Mouse (Mus musculus): Measurements from ENCODE around the gene Atf7. TPM values are rescaled to one million over a fixed set of nuclear protein-coding genes. Genes with fewer than 3 reads are reported as not detected.

The Atf7 gene
- polyA plus RNA-seq, 1 experiment from 2014 or later, result 36.5 TPM

GRCm38 (mm10) chr15:102578351-102578750 lies 46.9 kb downstream of the Atf7 start:
- no peak for ATAC-seq (replicated peaks; ENCODE audit: low FRiP score, low TSS enrichment, low read depth)
- H3K27ac ChIP-seq (ENCODE audit: low read depth), result no peak overlapping the region
- no peaks in the 10 kb centered on the region for H3K27me3 ChIP-seq (replicated peaks; ENCODE audit: control insufficient read depth, insufficient read depth, low read length)
- 81% methylated on average over 2 of the region's 2 CpGs for WGBS
- H3K4me2 ChIP-seq (ENCODE audit: low read length), result no peak overlapping the region
- no peaks in the 10 kb centered on the region for H3K9me3 ChIP-seq (ENCODE audit: control insufficient read depth, low read length)
- H3K9ac ChIP-seq (ENCODE audit: low read length), result no peak overlapping the region
- H3K36me3 ChIP-seq (ENCODE audit: control insufficient read depth, insufficient read depth, low read length), result no peaks in the 10 kb centered on the region
- no peak for DNase-seq (ENCODE audit: low spot score)
- H3K4me3 ChIP-seq (ENCODE audit: low read depth, low read length), result no peak overlapping the region
- no peaks in the 10 kb centered on the region for H3K4me1 ChIP-seq (replicated peaks; ENCODE audit: control insufficient read depth, insufficient read depth, low read length)

- H3K9me3 ChIP-seq (ENCODE audit: control insufficient read depth, low read length), result no peaks in the 10 kb centered on the region
- no peak overlapping the region for H3K27ac ChIP-seq (ENCODE audit: low read depth)
- no peaks in the 10 kb centered on the region for H3K36me3 ChIP-seq (ENCODE audit: control insufficient read depth, insufficient read depth, low read length)
- H3K4me3 ChIP-seq (ENCODE audit: low read depth, low read length), result no peak overlapping the region
- H3K4me2 ChIP-seq (ENCODE audit: low read length), result no peak overlapping the region
- 87% methylated on average over 1 of the region's 1 CpGs for WGBS
- DNase-seq (ENCODE audit: low spot score), result no peak
- no peaks in the 10 kb centered on the region for H3K4me1 ChIP-seq (replicated peaks; ENCODE audit: control insufficient read depth, insufficient read depth, low read length)
- no peak overlapping the region for H3K9ac ChIP-seq (ENCODE audit: low read length)
- ATAC-seq (replicated peaks; ENCODE audit: low FRiP score, low TSS enrichment, low read depth), result no peak
- H3K27me3 ChIP-seq (replicated peaks; ENCODE audit: control insufficient read depth, insufficient read depth, low read length), result no peaks in the 10 kb centered on the region
These were observed 48.3 kb downstream of the Atf7 start for GRCm38 (mm10) chr15:102576972-102577371.

GRCm38 (mm10) chr15:102572081-102572480 lies 53.2 kb downstream of the Atf7 start:
- H3K27me3 ChIP-seq (replicated peaks; ENCODE audit: control insufficient read depth, insufficient read depth, low read length), result no peaks in the 10 kb centered on the region
- 71% methylated on average over 3 of the region's 3 CpGs for WGBS
- no peak overlapping the region for H3K4me2 ChIP-seq (ENCODE audit: low read length)
- no peak overlapping the region for H3K4me3 ChIP-seq (ENCODE audit: low read depth, low read length)
- H3K36me3 ChIP-seq (ENCODE audit: control insufficient read depth, insufficient read depth, low read length), result no peaks in the 10 kb centered on the region
- ATAC-seq (replicated peaks; ENCODE audit: low FRiP score, low TSS enrichment, low read depth), result no peak
- no peak for DNase-seq (ENCODE audit: low spot score)
- no peaks in the 10 kb centered on the region for H3K9me3 ChIP-seq (ENCODE audit: control insufficient read depth, low read length)
- no peak overlapping the region for H3K9ac ChIP-seq (ENCODE audit: low read length)
- 0 out of 2 replicates have a peak overlapping the region, but pooled peaks have one; percentile 4 for H3K27ac ChIP-seq (ENCODE audit: low read depth)
- H3K4me1 ChIP-seq (replicated peaks; ENCODE audit: control insufficient read depth, insufficient read depth, low read length), result no peaks in the 10 kb centered on the region

DNA sequence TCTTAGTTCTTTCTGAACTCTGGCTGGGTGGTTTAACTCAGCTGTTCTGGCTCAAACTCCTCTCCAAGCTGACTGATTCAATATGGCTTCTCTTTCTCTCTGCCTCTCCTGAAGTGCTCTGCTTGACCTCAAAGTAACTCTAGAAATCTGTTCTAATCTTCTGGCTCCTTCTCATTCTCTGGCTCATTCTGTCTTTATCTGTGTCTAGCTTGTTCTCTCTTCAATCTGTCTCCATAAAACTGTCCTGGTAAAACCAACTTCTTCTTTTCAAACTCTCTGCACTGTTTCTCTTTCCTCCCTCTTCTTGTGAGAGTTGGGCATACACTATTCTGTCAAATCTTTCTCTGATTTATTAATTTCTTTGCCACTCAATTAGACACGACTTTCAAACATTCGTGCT lies 57.4 kb downstream of the Atf7 start:
- Histone ChIP-seq H3K4me1 (replicated peaks; ENCODE audit: control insufficient read depth, insufficient read depth, low read length) (no peaks in the 10 kb centered on the region), H3K27me3 (replicated peaks; ENCODE audit: control insufficient read depth, insufficient read depth, low read length) (no peaks in the 10 kb centered on the region), H3K27ac (ENCODE audit: low read depth) (no peak overlapping the region), H3K9me3 (ENCODE audit: control insufficient read depth, low read length) (no peaks in the 10 kb centered on the region), H3K4me2 (ENCODE audit: low read length) (no peak overlapping the region), H3K36me3 (ENCODE audit: control insufficient read depth, insufficient read depth, low read length) (peaks cover 3% of the 10 kb centered on the region), H3K9ac (ENCODE audit: low read length) (no peak overlapping the region), H3K4me3 (ENCODE audit: low read depth, low read length) (no peak overlapping the region)
- 71% methylated on average over 2 of the region's 2 CpGs for WGBS
- ATAC-seq (replicated peaks; ENCODE audit: low FRiP score, low TSS enrichment, low read depth) (no peak), DNase-seq (ENCODE audit: low spot score) (no peak)

DNA sequence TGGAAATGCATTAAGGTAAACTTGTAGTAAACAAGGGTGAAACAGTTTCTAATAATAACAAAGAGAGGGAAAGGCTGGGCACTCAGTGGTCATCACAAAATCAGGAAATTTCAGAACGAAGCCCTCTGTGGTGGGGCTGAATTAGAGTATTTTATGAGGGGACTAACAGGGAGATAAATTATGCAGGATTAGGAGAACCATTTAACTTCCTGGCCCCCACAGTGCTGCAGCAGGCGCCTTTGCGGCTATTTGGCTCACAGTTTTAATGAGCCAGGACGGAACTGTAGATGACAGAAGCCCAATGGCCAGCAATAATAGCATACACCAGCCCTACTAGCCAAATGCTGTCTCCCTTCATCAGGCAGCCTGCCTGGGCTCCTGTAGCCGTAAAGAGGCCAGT lies 61.6 kb downstream of the Atf7 start:
- Histone ChIP-seq H3K4me2 (ENCODE audit: low read length) (no peak overlapping the region), H3K27me3 (replicated peaks; ENCODE audit: control insufficient read depth, insufficient read depth, low read length) (no peaks in the 10 kb centered on the region), H3K27ac (ENCODE audit: low read depth) (no peak overlapping the region), H3K36me3 (ENCODE audit: control insufficient read depth, insufficient read depth, low read length) (peaks cover 20% of the 10 kb centered on the region), H3K4me1 (replicated peaks; ENCODE audit: control insufficient read depth, insufficient read depth, low read length) (no peaks in the 10 kb centered on the region), H3K9ac (ENCODE audit: low read length) (no peak overlapping the region), H3K4me3 (ENCODE audit: low read depth, low read length) (no peak overlapping the region), H3K9me3 (ENCODE audit: control insufficient read depth, low read length) (no peaks in the 10 kb centered on the region)
- ATAC-seq (replicated peaks; ENCODE audit: low FRiP score, low TSS enrichment, low read depth) (no peak), DNase-seq (ENCODE audit: low spot score) (no peak)
- 90% methylated on average over 5 of the region's 5 CpGs for WGBS

- ATAC-seq (replicated peaks; ENCODE audit: low FRiP score, low TSS enrichment, low read depth), result no peak
- DNase-seq (ENCODE audit: low spot score), result no peak
- Histone ChIP-seq H3K9me3 (ENCODE audit: control insufficient read depth, low read length) (no peaks in the 10 kb centered on the region), H3K27ac (ENCODE audit: low read depth) (no peak overlapping the region), H3K36me3 (ENCODE audit: control insufficient read depth, insufficient read depth, low read length) (peaks cover 20% of the 10 kb centered on the region), H3K4me2 (ENCODE audit: low read length) (no peak overlapping the region), H3K27me3 (replicated peaks; ENCODE audit: control insufficient read depth, insufficient read depth, low read length) (no peaks in the 10 kb centered on the region), H3K9ac (ENCODE audit: low read length) (no peak overlapping the region), H3K4me1 (replicated peaks; ENCODE audit: control insufficient read depth, insufficient read depth, low read length) (no peaks in the 10 kb centered on the region), H3K4me3 (ENCODE audit: low read depth, low read length) (no peak overlapping the region)
- 68% methylated on average over 3 of the region's 3 CpGs for WGBS
These were observed 62.2 kb downstream of the Atf7 start for GRCm38 (mm10) chr15:102563061-102563460.

DNA sequence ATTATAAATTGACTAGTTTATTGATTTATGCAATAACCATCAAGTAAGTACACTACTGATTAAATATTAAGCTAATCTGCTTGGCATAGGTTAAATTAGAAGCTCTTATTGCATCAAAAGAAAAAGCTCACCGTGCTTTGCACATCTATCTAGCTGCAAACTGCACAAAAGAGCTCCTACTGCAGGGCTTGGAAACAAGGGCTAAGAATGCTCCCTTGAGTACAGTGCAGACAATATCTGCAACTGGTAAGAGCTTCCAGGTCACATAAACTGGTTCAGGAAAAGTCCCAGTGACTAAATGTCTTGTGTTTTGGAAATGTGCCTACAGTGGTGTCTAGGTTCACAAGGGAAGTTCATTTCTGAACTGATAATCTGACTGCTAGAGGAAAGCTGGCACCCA lies 62.8 kb downstream of the Atf7 start:
- 86% methylated on average over 1 of the region's 1 CpGs for WGBS

GRCm38 (mm10) chr15:102557580-102557979 lies 67.7 kb downstream of the Atf7 start:
- H3K9ac ChIP-seq (ENCODE audit: low read length), result no peak overlapping the region
- no peak overlapping the region for H3K4me3 ChIP-seq (ENCODE audit: low read depth, low read length)
- H3K4me1 ChIP-seq (replicated peaks; ENCODE audit: control insufficient read depth, insufficient read depth, low read length), result no peaks in the 10 kb centered on the region
- no peak overlapping the region for H3K4me2 ChIP-seq (ENCODE audit: low read length)
- ATAC-seq (replicated peaks; ENCODE audit: low FRiP score, low TSS enrichment, low read depth) (no peak), DNase-seq (ENCODE audit: low spot score) (no peak)
- H3K9me3 ChIP-seq (ENCODE audit: control insufficient read depth, low read length), result no peaks in the 10 kb centered on the region
- no peak overlapping the region for H3K27ac ChIP-seq (ENCODE audit: low read depth)
- peaks cover 55% of the 10 kb centered on the region for H3K36me3 ChIP-seq (ENCODE audit: control insufficient read depth, insufficient read depth, low read length)
- H3K27me3 ChIP-seq (replicated peaks; ENCODE audit: control insufficient read depth, insufficient read depth, low read length), result no peaks in the 10 kb centered on the region

More for the DNA sequence above, 62.8 kb downstream of the Atf7 start:
- Histone ChIP-seq H3K4me3 (ENCODE audit: low read depth, low read length) (no peak overlapping the region), H3K36me3 (ENCODE audit: control insufficient read depth, insufficient read depth, low read length) (peaks cover 22% of the 10 kb centered on the region), H3K9me3 (ENCODE audit: control insufficient read depth, low read length) (no peaks in the 10 kb centered on the region), H3K9ac (ENCODE audit: low read length) (no peak overlapping the region), H3K4me1 (replicated peaks; ENCODE audit: control insufficient read depth, insufficient read depth, low read length) (no peaks in the 10 kb centered on the region), H3K27me3 (replicated peaks; ENCODE audit: control insufficient read depth, insufficient read depth, low read length) (no peaks in the 10 kb centered on the region), H3K4me2 (ENCODE audit: low read length) (no peak overlapping the region), H3K27ac (ENCODE audit: low read depth) (no peak overlapping the region)
- ATAC-seq (replicated peaks; ENCODE audit: low FRiP score, low TSS enrichment, low read depth) (no peak), DNase-seq (ENCODE audit: low spot score) (no peak)

DNA sequence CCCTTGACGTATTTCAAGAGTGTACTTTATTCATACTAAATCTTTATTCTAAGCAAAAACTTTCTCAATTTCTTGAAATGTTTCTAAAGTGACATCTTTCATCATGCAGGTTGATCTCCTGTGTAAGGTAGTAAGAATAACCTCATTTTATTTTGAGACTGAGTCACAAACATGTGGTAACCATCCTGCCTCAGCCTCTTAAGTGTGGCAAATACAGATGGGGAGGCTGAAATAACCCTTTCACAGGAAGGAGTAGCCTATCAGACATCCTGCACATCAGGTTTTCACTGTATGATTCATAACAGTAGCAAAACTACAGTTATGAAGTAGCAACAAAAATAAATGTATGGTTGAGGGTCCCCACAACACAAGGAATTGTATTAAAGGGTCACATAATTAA lies 69.7 kb downstream of the Atf7 start:
- peaks cover 63% of the 10 kb centered on the region for H3K36me3 ChIP-seq (ENCODE audit: control insufficient read depth, insufficient read depth, low read length)
- WGBS, result 98% methylated on average over 1 of the region's 1 CpGs

More for the DNA sequence above, 69.7 kb downstream of the Atf7 start:
- no peaks in the 10 kb centered on the region for H3K9me3 ChIP-seq (ENCODE audit: control insufficient read depth, low read length)
- DNase-seq (ENCODE audit: low spot score) (no peak), ATAC-seq (replicated peaks; ENCODE audit: low FRiP score, low TSS enrichment, low read depth) (no peak)
- no peak overlapping the region for H3K4me2 ChIP-seq (ENCODE audit: low read length)
- H3K9ac ChIP-seq (ENCODE audit: low read length), result no peak overlapping the region
- no peaks in the 10 kb centered on the region for H3K4me1 ChIP-seq (replicated peaks; ENCODE audit: control insufficient read depth, insufficient read depth, low read length)
- no peaks in the 10 kb centered on the region for H3K27me3 ChIP-seq (replicated peaks; ENCODE audit: control insufficient read depth, insufficient read depth, low read length)
- H3K4me3 ChIP-seq (ENCODE audit: low read depth, low read length), result no peak overlapping the region
- H3K27ac ChIP-seq (ENCODE audit: low read depth), result no peak overlapping the region

Data from intestine, embryonic 14.5 days (tissue).